Mouse (Mus musculus) MEL (cell line): ENCODE measurements around the gene Smim13. TPM values are rescaled to one million over a fixed set of nuclear protein-coding genes. Genes with fewer than 3 reads are reported as not detected.

Experiments
- DNase-seq: peaks from one replicate; pipeline ENCODE4 v3.0.0; 2011; ENCODE audit warnings: low read depth, low spot score
- H3K27ac ChIP-seq: 2 replicates; pipeline ENCODE4 v1.5.1; 2012; ENCODE audit warnings: low read depth, mild to moderate bottlenecking, control low read depth, low read length, moderate library complexity; ENCODE audit not compliant: control insufficient read depth
- H3K27me3 ChIP-seq, 2 experiments: fragments of 150-350 bp in 1 of 2; sonication (generic) in 1 of 2; 2 replicates each; pipeline ENCODE4 v1.6.1; 2012; ENCODE audit warnings: low read length in 2 of 2, mild to moderate bottlenecking in 2 of 2, improper control_type of control experiment in 1 of 2, moderate library complexity in 1 of 2; ENCODE audit not compliant: insufficient read depth in 2 of 2, control insufficient read depth in 1 of 2
- H3K36me3 ChIP-seq, 2 experiments: 2 replicates each; pipeline ENCODE4 v1.6.1; 2012 to 2014; ENCODE audit warnings: low read length in 2 of 2, improper control_type of control experiment in 1 of 2, inconsistent platforms in 1 of 2, mild to moderate bottlenecking in 1 of 2; ENCODE audit not compliant: insufficient read depth in 2 of 2, control insufficient read depth in 1 of 2
- H3K4me1 ChIP-seq, 2 experiments: fragments of 150-350 bp in 1 of 2; sonication (generic) in 1 of 2; 2 replicates each; pipeline ENCODE4 v1.6.1; 2012; ENCODE audit warnings: low read length in 2 of 2, improper control_type of control experiment in 1 of 2, mild to moderate bottlenecking in 1 of 2; ENCODE audit not compliant: insufficient read depth in 2 of 2, control insufficient read depth in 1 of 2
- H3K4me3 ChIP-seq, 2 experiments: fragments of 150-350 bp in 1 of 2; sonication (generic) in 1 of 2; 2 replicates each; pipeline ENCODE4 v1.5.1; 2012; ENCODE audit warnings: low read depth in 2 of 2, low read length in 2 of 2, mild to moderate bottlenecking in 2 of 2, moderate library complexity in 2 of 2, control low read depth in 1 of 2, improper control_type of control experiment in 1 of 2; ENCODE audit not compliant: control insufficient read depth in 1 of 2, insufficient read depth in 1 of 2
- H3K79me2 ChIP-seq: 2 replicates; pipeline ENCODE4 v1.6.1; 2012; ENCODE audit warnings: mild to moderate bottlenecking, low read length, moderate library complexity; ENCODE audit not compliant: control insufficient read depth, poor library complexity, insufficient read depth
- H3K9ac ChIP-seq: 2 replicates; pipeline ENCODE4 v1.6.1; 2012; ENCODE audit warnings: low read depth, mild to moderate bottlenecking, control low read depth, low read length, moderate library complexity; ENCODE audit not compliant: control insufficient read depth, poor library complexity, severe bottlenecking
- H3K9me3 ChIP-seq: fragments of 150-350 bp; sonication (generic); replicated peaks from 2 replicates; pipeline ENCODE4 v1.6.1; 2012; ENCODE audit warnings: mild to moderate bottlenecking, low read length, improper control_type of control experiment, moderate library complexity; ENCODE audit not compliant: insufficient read depth
- BHLHE40 ChIP-seq: IDR thresholded peaks from 2 replicates; pipeline ENCODE4 v1.6.1; 2012; ENCODE audit warnings: low read depth, mild to moderate bottlenecking, inconsistent platforms, low read length, improper control_type of control experiment, borderline replicate concordance
- CHD1 ChIP-seq: IDR thresholded peaks from 2 replicates; pipeline ENCODE4 v1.6.1; 2012; ENCODE audit warnings: low read depth, mild to moderate bottlenecking, inconsistent platforms, low read length, improper control_type of control experiment
- CTCF ChIP-seq, 3 experiments: IDR thresholded peaks in 2 of 3; conservative IDR thresholded peaks in 1 of 3; 2 replicates each; pipeline ENCODE4 v1.5.1; 2011 to 2012; ENCODE audit warnings: low read length in 3 of 3, low read depth in 2 of 3, mild to moderate bottlenecking in 2 of 3, improper control_type of control experiment in 1 of 3, inconsistent platforms in 1 of 3, mixed read lengths in 1 of 3, moderate library complexity in 1 of 3; ENCODE audit not compliant: control insufficient read depth in 1 of 3, insufficient read depth in 1 of 3, poor library complexity in 1 of 3, severe bottlenecking in 1 of 3
- E2F4 ChIP-seq: IDR thresholded peaks from 2 replicates; pipeline ENCODE4 v1.6.1; 2011; ENCODE audit warnings: low read depth, low read length, improper control_type of control experiment, borderline replicate concordance
- ELF1 ChIP-seq: IDR thresholded peaks from 2 replicates; pipeline ENCODE4 v1.6.1; 2014; ENCODE audit warnings: low read depth, mild to moderate bottlenecking, inconsistent platforms, low read length, improper control_type of control experiment, moderate library complexity
- EP300 ChIP-seq, 2 experiments: IDR thresholded peaks; 2 replicates each; pipeline ENCODE4 v1.6.1; 2011; ENCODE audit warnings: improper control_type of control experiment in 2 of 2, low read length in 2 of 2, low read depth in 1 of 2, mild to moderate bottlenecking in 1 of 2
- ETS1 ChIP-seq: IDR thresholded peaks from 2 replicates; pipeline ENCODE4 v1.6.1; 2012; ENCODE audit warnings: low read depth, mild to moderate bottlenecking, inconsistent platforms, low read length, improper control_type of control experiment, moderate library complexity
- GABPA ChIP-seq: IDR thresholded peaks from 2 replicates; pipeline ENCODE4 v1.6.1; 2012; ENCODE audit warnings: low read depth, mild to moderate bottlenecking, inconsistent platforms, low read length, improper control_type of control experiment, moderate library complexity
- GATA1 ChIP-seq: IDR thresholded peaks from 2 replicates; pipeline ENCODE4 v1.6.1; 2011; ENCODE audit warnings: low read depth, low read length, improper control_type of control experiment
- HCFC1 ChIP-seq: IDR thresholded peaks from 2 replicates; pipeline ENCODE4 v1.6.1; 2012; ENCODE audit warnings: low read depth, mild to moderate bottlenecking, inconsistent platforms, low read length, improper control_type of control experiment, moderate library complexity
- KAT2A ChIP-seq: conservative IDR thresholded peaks from 2 replicates; pipeline ENCODE4 v1.6.1; 2012; ENCODE audit warnings: low read depth, low read length, improper control_type of control experiment, inconsistent platforms
- MAFK ChIP-seq: IDR thresholded peaks from 2 replicates; pipeline ENCODE4 v1.6.1; 2011; ENCODE audit warnings: low read depth, mild to moderate bottlenecking, low read length, improper control_type of control experiment, borderline replicate concordance
- MAX ChIP-seq: IDR thresholded peaks from 2 replicates; pipeline ENCODE4 v1.6.1; 2011; ENCODE audit warnings: low read length, improper control_type of control experiment
- MAZ ChIP-seq: IDR thresholded peaks from 2 replicates; pipeline ENCODE4 v1.6.1; 2012; ENCODE audit warnings: low read depth, mild to moderate bottlenecking, inconsistent platforms, low read length, improper control_type of control experiment
- MYC ChIP-seq: IDR thresholded peaks from 2 replicates; pipeline ENCODE4 v1.6.1; 2011; ENCODE audit warnings: low read depth, mild to moderate bottlenecking, low read length, improper control_type of control experiment, moderate library complexity
- NELFE ChIP-seq: IDR thresholded peaks from 2 replicates; pipeline ENCODE4 v1.6.1; 2011; ENCODE audit warnings: low read depth, low read length, improper control_type of control experiment
- POLR2A ChIP-seq, 2 experiments: IDR thresholded peaks; 2 replicates each; pipeline ENCODE4 v1.6.1; 2011 to 2012; ENCODE audit warnings: low read length in 2 of 2, mild to moderate bottlenecking in 2 of 2, control low read depth in 1 of 2, improper control_type of control experiment in 1 of 2, low read depth in 1 of 2, moderate library complexity in 1 of 2; ENCODE audit not compliant: control insufficient read depth in 1 of 2, insufficient read depth in 1 of 2, poor library complexity in 1 of 2
- POLR2AphosphoS2 ChIP-seq: IDR thresholded peaks from 2 replicates; pipeline ENCODE4 v1.6.1; 2011; ENCODE audit warnings: low read length, improper control_type of control experiment
- POLR2AphosphoS5 ChIP-seq: IDR thresholded peaks from 2 replicates; pipeline ENCODE4 v1.6.1; 2012; ENCODE audit warnings: low read depth, borderline replicate concordance, mild to moderate bottlenecking, inconsistent platforms, low read length, moderate library complexity, mixed read lengths
- RAD21 ChIP-seq: IDR thresholded peaks from 2 replicates; pipeline ENCODE4 v1.6.1; 2011; ENCODE audit warnings: mild to moderate bottlenecking, low read depth, low read length, improper control_type of control experiment
- RCOR1 ChIP-seq: IDR thresholded peaks from 2 replicates; pipeline ENCODE4 v1.6.1; 2012; ENCODE audit warnings: low read depth, mild to moderate bottlenecking, inconsistent platforms, low read length, improper control_type of control experiment
- TBP ChIP-seq: IDR thresholded peaks from 2 replicates; pipeline ENCODE4 v1.8.0; 2011; ENCODE audit warnings: low read depth, low read length, improper control_type of control experiment
- TCF12 ChIP-seq: IDR thresholded peaks from 2 replicates; pipeline ENCODE4 v1.6.1; 2014; ENCODE audit warnings: low read depth, mild to moderate bottlenecking, inconsistent platforms, low read length, improper control_type of control experiment, moderate library complexity
- USF1 ChIP-seq: IDR thresholded peaks from 2 replicates; pipeline ENCODE4 v1.6.1; 2014; ENCODE audit warnings: low read depth, mild to moderate bottlenecking, inconsistent platforms, low read length, improper control_type of control experiment, moderate library complexity
- ZC3H11A ChIP-seq: IDR thresholded peaks from 2 replicates; pipeline ENCODE4 v1.6.1; 2012; ENCODE audit warnings: low read depth, mild to moderate bottlenecking, inconsistent platforms, low read length, improper control_type of control experiment
- ZKSCAN1 ChIP-seq: IDR thresholded peaks from 2 replicates; pipeline ENCODE4 v1.6.1; 2012; ENCODE audit warnings: low read depth, mild to moderate bottlenecking, inconsistent platforms, low read length, improper control_type of control experiment, moderate library complexity
- ZMIZ1 ChIP-seq: IDR thresholded peaks from 2 replicates; pipeline ENCODE4 v1.6.1; 2012; ENCODE audit warnings: low read depth, mild to moderate bottlenecking, inconsistent platforms, low read length, improper control_type of control experiment, moderate library complexity
- polyA plus RNA-seq, 2 experiments: library from polyadenylated mRNA; stranded (reverse) in 1 of 2; unstranded in 1 of 2; fragments of >175 nt in 1 of 2; fragments of >200 nt in 1 of 2; gene quantifications; 2 replicates each; pipeline versions ENCODE4 v1.2.1 to v1.2.4; 2012; ENCODE audit warnings: low replicate concordance in 2 of 2, low read depth in 1 of 2; ENCODE audit not compliant: insufficient read length in 2 of 2, insufficient read depth in 1 of 2, missing spikeins in 1 of 2
- total RNA-seq: library from RNA; depleted of rRNA; stranded (reverse); fragments of 300-350 nt; gene quantifications from 2 replicates; pipeline ENCODE4 v1.2.3, GENCODE M21; 2012

Gene Smim13
- total and polyA plus RNA-seq, 3 experiments: 11.1 to 13.1 TPM; not detected in 1

DNA sequence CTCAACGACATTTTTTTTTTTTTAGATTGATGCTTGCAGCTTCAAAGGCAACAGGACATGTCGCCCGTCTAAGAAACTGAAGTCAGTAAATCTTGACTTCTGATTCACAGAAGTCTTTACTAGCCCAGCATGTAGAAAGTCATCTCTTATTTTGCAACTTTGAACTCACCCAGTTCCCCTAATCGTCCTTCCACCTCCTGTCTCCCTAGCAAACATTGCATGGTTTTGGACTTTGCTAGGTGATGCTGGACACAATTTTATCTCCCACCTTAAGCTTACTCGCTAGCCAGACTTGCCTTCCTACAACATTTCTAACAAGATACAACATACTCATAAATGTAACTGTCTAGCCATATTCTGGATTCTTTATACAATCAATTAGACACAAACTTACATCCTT, 21.6 kb upstream of the Smim13 start:
- Histone ChIP-seq H3K4me1 (no peaks in the 10 kb centered on the region), H3K9ac (no peak overlapping the region), H3K79me2 (no peaks in the 10 kb centered on the region)

GRCm38 (mm10) chr13:41230256-41230655, 19.4 kb upstream of the Smim13 start:
- DNase-seq: peak; percentile 74
- Histone ChIP-seq H3K9ac (no peak overlapping the region), H3K9me3 (no peaks in the 10 kb centered on the region), H3K4me1 (no peaks in the 10 kb centered on the region), H3K27ac (no peak overlapping the region), H3K79me2 (no peaks in the 10 kb centered on the region), H3K36me3 (no peaks in the 10 kb centered on the region), H3K27me3 (no peaks in the 10 kb centered on the region; a peak in 1 of 4 replicates), H3K4me3 (no peak overlapping the region)
- TF ChIP-seq MYC: no peak
- no peak for TF ChIP-seq E2F4
- TF ChIP-seq MAFK: no peak
- no peak for TF ChIP-seq POLR2A (IDR thresholded peaks at IDR 0.05; ENCODE audit: control insufficient read depth in 1 of 2, insufficient read depth in 1 of 2, low read depth in 1 of 2, low read length in 2 of 2, poor library complexity in 1 of 2)
- no peak for TF ChIP-seq ZC3H11A
- TF ChIP-seq CTCF (IDR thresholded peaks at IDR 0.05 in 2 of 3, conservative IDR thresholded peaks at IDR 0.05 in 1 of 3; ENCODE audit: control insufficient read depth in 1 of 3, insufficient read depth in 1 of 3, low read depth in 2 of 3, low read length in 3 of 3, poor library complexity in 1 of 3, severe bottlenecking in 1 of 3): no peak
- TF ChIP-seq USF1: no peak
- TF ChIP-seq NELFE: no peak
- TF ChIP-seq MAX: no peak
- no peak for TF ChIP-seq RCOR1
- no peak for TF ChIP-seq GATA1
- TF ChIP-seq ETS1: no peak
- no peak for TF ChIP-seq POLR2AphosphoS2
- TF ChIP-seq POLR2AphosphoS5: no peak
- TF ChIP-seq RAD21: no peak
- no peak for TF ChIP-seq KAT2A
- TF ChIP-seq ZMIZ1: no peak
- no peak for TF ChIP-seq CHD1
- no peak for TF ChIP-seq HCFC1
- TF ChIP-seq ZKSCAN1: no peak

More for the DNA sequence above, 21.6 kb upstream of the Smim13 start:
- Histone ChIP-seq H3K4me3 (no peak overlapping the region), H3K9me3 (no peaks in the 10 kb centered on the region), H3K36me3 (no peaks in the 10 kb centered on the region), H3K27ac (no peak overlapping the region), H3K27me3 (no peaks in the 10 kb centered on the region; a peak in 1 of 4 replicates)
- no peak for DNase-seq
- TF ChIP-seq MAZ (no peak), POLR2AphosphoS5 (no peak), TCF12 (no peak), GABPA (no peak), POLR2A (IDR thresholded peaks at IDR 0.05; ENCODE audit: control insufficient read depth in 1 of 2, insufficient read depth in 1 of 2, low read depth in 1 of 2, low read length in 2 of 2, poor library complexity in 1 of 2) (no peak), HCFC1 (no peak), BHLHE40 (no peak), ELF1 (no peak), CTCF (IDR thresholded peaks at IDR 0.05 in 2 of 3, conservative IDR thresholded peaks at IDR 0.05 in 1 of 3; ENCODE audit: control insufficient read depth in 1 of 3, insufficient read depth in 1 of 3, low read depth in 2 of 3, low read length in 3 of 3, poor library complexity in 1 of 3, severe bottlenecking in 1 of 3) (no peak), TBP (no peak), E2F4 (no peak), POLR2AphosphoS2 (no peak), EP300 (IDR thresholded peaks at IDR 0.05; ENCODE audit: low read depth in 1 of 2, low read length in 2 of 2) (no peak)
